In the genomic region with DNA sequence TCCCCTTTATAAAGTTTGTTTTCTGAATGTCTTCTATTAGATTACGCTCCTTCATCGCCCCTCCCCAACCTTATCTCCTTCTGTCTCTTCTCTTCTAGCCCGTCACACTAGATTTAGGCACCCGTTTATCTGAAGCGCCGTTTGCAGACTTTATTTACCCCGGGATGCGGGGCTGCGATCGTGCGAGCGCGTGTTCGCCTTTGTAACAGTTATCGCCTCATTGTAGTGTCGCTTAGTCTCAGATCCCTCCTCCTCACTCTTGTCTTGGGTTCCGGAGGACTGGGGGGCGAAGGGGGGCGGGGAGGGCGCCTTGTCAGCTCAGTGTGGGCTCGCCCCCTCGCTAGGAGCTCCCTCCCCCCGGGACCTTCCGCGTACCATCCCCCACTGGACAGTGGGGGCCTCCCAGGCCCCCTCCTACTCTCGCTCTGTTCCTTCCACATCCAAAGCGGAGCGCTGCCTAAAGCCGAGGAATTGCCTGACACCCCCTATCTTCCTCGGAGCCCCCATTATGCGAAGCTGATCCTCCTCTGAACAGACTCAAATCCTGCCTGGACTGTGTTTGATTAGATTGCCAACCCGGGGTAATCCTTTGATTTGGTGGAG, we compare ENCODE assay signal across 14 mouse cellular contexts. TPM values are rescaled to one million over a fixed set of nuclear protein-coding genes. Genes with fewer than 3 reads are reported as not detected.
A peak's percentile ranks its signal among the peaks of the same experiment; 100 is the strongest.
DNase-seq lines count a peak whose midpoint lies in the region; ATAC-seq lines count a peak whose summit lies in the region.
"Had no signal": no experiment of that assay in that cellular context is flagged by ENCODE, and none has a peak within 500 bp of the region (broad histone marks: within the 10 kb centered on the region; RNA-seq: fewer than 3 reads in every experiment).

No protein-coding gene starts in this region.

- WGBS in forebrain, embryonic 16.5 days, result under 1% methylated on average over 32 of the region's 32 CpGs
- WGBS in midbrain, embryonic 11.5 days, result under 1% methylated on average over 32 of the region's 32 CpGs

- peak; percentile 15 for DNase-seq in thymus, postnatal 14 days
- no peak for DNase-seq in thymus, postnatal 36 days
- DNase-seq in midbrain, embryonic 11.5 days (ENCODE audit: low spot score, missing footprints), result no peak
- no peak for DNase-seq in right cerebral cortex, adult 18-20 months
- DNase-seq in spleen, postnatal 36 days (ENCODE audit: low spot score in 2 of 2), result no peak
- DNase-seq: adrenal gland, postnatal 14 days; kidney, postnatal 14 days; lung, adult 2 months; spleen, adult 18-20 months; thymus, postnatal 25 days had no signal

- ATAC-seq in forebrain, embryonic 16.5 days, result no peak
- ATAC-seq in midbrain, embryonic 11.5 days (ENCODE audit: low FRiP score), result peak; percentile 17; the same call in 1 of the 2 replicates
- no peak for ATAC-seq in monocyte, adult 5-6 weeks (replicated peaks; ENCODE audit: insufficient number of reproducible peaks, low FRiP score, low TSS enrichment, poor library complexity, severe bottlenecking)
- ATAC-seq in CD4-positive, CD25-positive, alpha-beta regulatory T cell, adult 4 months, result no peak

- peak overlapping the region; percentile 6; the same call in 1 of the 2 replicates for H3K4me3 ChIP-seq in forebrain, embryonic 16.5 days (replicated peaks; ENCODE audit: low read length)
- peak overlapping the region; percentile 28 for H3K4me3 ChIP-seq in midbrain, embryonic 11.5 days (ENCODE audit: low read depth, low read length)

- no peak overlapping the region; the same call in 1 of the 2 replicates for H3K4me2 ChIP-seq in forebrain, embryonic 16.5 days (ENCODE audit: low read length)
- peak overlapping the region; percentile 51 for H3K4me2 ChIP-seq in midbrain, embryonic 11.5 days

- no peaks in the 10 kb centered on the region for H3K9me3 ChIP-seq in forebrain, embryonic 16.5 days (ENCODE audit: control insufficient read depth, low read length)
- H3K9me3 ChIP-seq in midbrain, embryonic 11.5 days (ENCODE audit: control insufficient read depth, low read length), result no peaks in the 10 kb centered on the region

- H3K27me3 ChIP-seq in forebrain, embryonic 16.5 days (replicated peaks; ENCODE audit: control insufficient read depth, insufficient read depth, low read length), result peaks cover 89% of the 10 kb centered on the region
- peaks cover 85% of the 10 kb centered on the region for H3K27me3 ChIP-seq in midbrain, embryonic 11.5 days (ENCODE audit: control insufficient read depth, insufficient read depth, low read length)

- H3K36me3 ChIP-seq in forebrain, embryonic 16.5 days (ENCODE audit: control insufficient read depth, insufficient read depth), result no peaks in the 10 kb centered on the region
- no peaks in the 10 kb centered on the region for H3K36me3 ChIP-seq in midbrain, embryonic 11.5 days (ENCODE audit: control insufficient read depth, insufficient read depth, low read length)

- peaks cover 35% of the 10 kb centered on the region for H3K4me1 ChIP-seq in forebrain, embryonic 16.5 days (replicated peaks; ENCODE audit: control insufficient read depth, insufficient read depth, low read length)
- H3K4me1 ChIP-seq in midbrain, embryonic 11.5 days (ENCODE audit: control insufficient read depth, insufficient read depth, low read length), result peaks cover 82% of the 10 kb centered on the region

- H3K27ac ChIP-seq in forebrain, embryonic 16.5 days (ENCODE audit: low read length), result no peak overlapping the region
- peak overlapping the region; percentile 76 for H3K27ac ChIP-seq in midbrain, embryonic 11.5 days (ENCODE audit: low read depth, low read length)

- no peak overlapping the region for H3K9ac ChIP-seq in forebrain, embryonic 16.5 days (replicated peaks; ENCODE audit: low read depth, low read length)
- H3K9ac ChIP-seq in midbrain, embryonic 11.5 days (ENCODE audit: low read length), result peak overlapping the region; percentile 67

RNA-seq across cellular contexts. Expression of a gene that starts 9.4 kb away (rescaled TPM):
- 0.15 TPM in 1 of 2 replicates, not detected in the other for polyA plus RNA-seq in forebrain, embryonic 16.5 days (2015; fragmentation: Nextera tagmentation; extraction: Ambion mirVana)
- polyA plus RNA-seq in midbrain, embryonic 11.5 days (2014; fragmentation: Nextera tagmentation; extraction: Ambion mirVana), result 3.1 and 3.4 TPM in 2 replicates
- total RNA-seq in monocyte, adult 5-6 weeks (2017), result not detected in 3 replicates
- polyA plus RNA-seq in CD4-positive, CD25-positive, alpha-beta regulatory T cell, adult 4 months (2017; shearing (Covaris generic)), result not detected
- total RNA-seq: adrenal gland, postnatal 14 days had no signal
- polyA plus RNA-seq: heart, embryonic 16.5 days had no signal
